23 mouse cellular contexts compared by ENCODE assay signal in the genomic region with DNA sequence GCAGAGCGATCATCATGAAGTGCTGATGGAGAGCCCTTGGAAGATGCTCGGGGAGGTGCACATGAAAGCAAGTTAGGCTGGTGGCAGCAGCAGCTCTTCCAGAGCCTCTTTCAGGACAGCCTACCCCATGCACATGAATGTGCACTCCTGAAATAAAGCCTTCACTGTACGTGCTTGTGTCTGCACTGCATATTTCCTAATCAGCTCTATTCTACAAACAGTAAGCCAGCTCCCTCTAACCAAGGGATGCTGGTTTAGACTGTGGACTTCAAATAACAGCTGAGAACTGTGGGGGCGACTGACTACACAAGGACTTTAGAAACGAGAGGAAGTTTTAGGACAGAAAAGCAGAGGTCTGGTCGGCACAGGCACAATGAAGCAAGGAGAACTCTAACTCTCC.
DNase-seq lines count a peak whose midpoint lies in the region; ATAC-seq lines count a peak whose summit lies in the region.
"Had no signal": no experiment of that assay in that cellular context is flagged by ENCODE, and none has a peak within 500 bp of the region (broad histone marks: within the 10 kb centered on the region; RNA-seq: fewer than 3 reads in every experiment).

No protein-coding gene starts in this region.

- ATAC-seq in liver, embryonic 13.5 days (ENCODE audit: low read depth), result 0 out of 2 replicates have a peak, but pooled peaks have one; percentile 31
- no peak for ATAC-seq in liver, embryonic 11.5 days (replicated peaks; ENCODE audit: low FRiP score)
- peak; percentile 91 for ATAC-seq in liver, embryonic 16.5 days (ENCODE audit: low read depth)
- no peak for ATAC-seq in liver, embryonic 12.5 days
- no peak for ATAC-seq in midbrain, embryonic 11.5 days (ENCODE audit: low FRiP score)
- no peak for ATAC-seq in midbrain, embryonic 16.5 days
- ATAC-seq: forebrain, embryonic 14.5 days had no signal

- H3K9me3 ChIP-seq in liver, embryonic 13.5 days (replicated peaks), result no peaks in the 10 kb centered on the region
- H3K9me3 ChIP-seq in liver, embryonic 11.5 days (ENCODE audit: control insufficient read depth, low read length), result no peaks in the 10 kb centered on the region
- no peaks in the 10 kb centered on the region for H3K9me3 ChIP-seq in liver, embryonic 16.5 days (replicated peaks; ENCODE audit: control insufficient read depth, low read length)
- no peaks in the 10 kb centered on the region for H3K9me3 ChIP-seq in liver, embryonic 12.5 days (replicated peaks)
- H3K9me3 ChIP-seq in midbrain, embryonic 11.5 days (ENCODE audit: control insufficient read depth, low read length), result no peaks in the 10 kb centered on the region
- no peaks in the 10 kb centered on the region for H3K9me3 ChIP-seq in midbrain, embryonic 16.5 days (replicated peaks; ENCODE audit: control insufficient read depth, low read length, poor library complexity, severe bottlenecking)
- H3K9me3 ChIP-seq: embryonic facial prominence, embryonic 13.5 days; embryonic facial prominence, embryonic 15.5 days; forebrain, embryonic 10.5 days; forebrain, embryonic 12.5 days had no signal

- no peak overlapping the region for H3K9ac ChIP-seq in liver, embryonic 13.5 days
- no peak overlapping the region for H3K9ac ChIP-seq in liver, embryonic 11.5 days (ENCODE audit: low read depth, low read length)
- no peak overlapping the region for H3K9ac ChIP-seq in liver, embryonic 16.5 days (ENCODE audit: low read depth, low read length)
- no peak overlapping the region for H3K9ac ChIP-seq in liver, embryonic 12.5 days
- H3K9ac ChIP-seq in midbrain, embryonic 11.5 days (ENCODE audit: low read length), result no peak overlapping the region
- H3K9ac ChIP-seq in midbrain, embryonic 16.5 days (ENCODE audit: low read depth, low read length), result no peak overlapping the region
- H3K9ac ChIP-seq: embryonic facial prominence, embryonic 13.5 days; embryonic facial prominence, embryonic 15.5 days; forebrain, embryonic 12.5 days had no signal

- 41% methylated on average over 6 of the region's 6 CpGs for WGBS in liver, embryonic 13.5 days (ENCODE audit: insufficient replicate concordance)
- 58% methylated on average over 6 of the region's 6 CpGs for WGBS in liver, embryonic 11.5 days
- WGBS in liver, embryonic 16.5 days (ENCODE audit: insufficient replicate concordance), result 39% methylated on average over 6 of the region's 6 CpGs
- 49% methylated on average over 6 of the region's 6 CpGs for WGBS in liver, embryonic 12.5 days (ENCODE audit: insufficient replicate concordance)
- 76% methylated on average over 6 of the region's 6 CpGs for WGBS in midbrain, embryonic 11.5 days
- WGBS in midbrain, embryonic 16.5 days, result 70% methylated on average over 6 of the region's 6 CpGs

- H3K4me1 ChIP-seq in liver, embryonic 13.5 days (replicated peaks), result no peaks in the 10 kb centered on the region
- H3K4me1 ChIP-seq in liver, embryonic 11.5 days (replicated peaks; ENCODE audit: control insufficient read depth, insufficient read depth, low read length), result no peaks in the 10 kb centered on the region
- H3K4me1 ChIP-seq in liver, embryonic 16.5 days (ENCODE audit: control insufficient read depth, low read depth, low read length), result no peaks in the 10 kb centered on the region
- H3K4me1 ChIP-seq in liver, embryonic 12.5 days, result no peaks in the 10 kb centered on the region
- H3K4me1 ChIP-seq in midbrain, embryonic 11.5 days (ENCODE audit: control insufficient read depth, insufficient read depth, low read length), result no peaks in the 10 kb centered on the region
- H3K4me1 ChIP-seq in midbrain, embryonic 16.5 days (ENCODE audit: control insufficient read depth, insufficient read depth, low read length), result no peaks in the 10 kb centered on the region
- H3K4me1 ChIP-seq: embryonic facial prominence, embryonic 15.5 days had no signal

- no peak for DNase-seq in liver, embryonic 13.5 days
- no peak for DNase-seq in liver, embryonic 11.5 days (ENCODE audit: low spot score)
- DNase-seq in midbrain, embryonic 11.5 days (ENCODE audit: low spot score, missing footprints), result peak; percentile 71
- DNase-seq in layer of hippocampus, postnatal 10 days (ENCODE audit: low spot score in 2 of 2), result no peak
- DNase-seq: adrenal gland, adult 2 months; adrenal gland, postnatal 10 days; adrenal gland, postnatal 25 days; cerebellum, adult 11 months; cerebellum, adult 18-20 months; cerebellum, adult 8-10 months; cerebellum, adult 9-11 months; cerebellum, postnatal 14 days; cerebellum, postnatal 36 days; embryo, embryonic 11 days had no signal

- no peak overlapping the region for H3K4me2 ChIP-seq in liver, embryonic 13.5 days
- no peak overlapping the region for H3K4me2 ChIP-seq in liver, embryonic 11.5 days
- no peak overlapping the region for H3K4me2 ChIP-seq in liver, embryonic 16.5 days (ENCODE audit: low read depth, low read length)
- no peak overlapping the region for H3K4me2 ChIP-seq in liver, embryonic 12.5 days
- no peak overlapping the region for H3K4me2 ChIP-seq in midbrain, embryonic 11.5 days
- no peak overlapping the region for H3K4me2 ChIP-seq in midbrain, embryonic 16.5 days (ENCODE audit: low read length)
- H3K4me2 ChIP-seq: embryonic facial prominence, embryonic 15.5 days; forebrain, embryonic 12.5 days had no signal

- no peak overlapping the region for H3K27ac ChIP-seq in liver, embryonic 13.5 days
- no peak overlapping the region for H3K27ac ChIP-seq in liver, embryonic 11.5 days (ENCODE audit: low read depth, low read length)
- no peak overlapping the region; the same call in 1 of the 2 replicates for H3K27ac ChIP-seq in liver, embryonic 16.5 days (ENCODE audit: low read length)
- no peak overlapping the region for H3K27ac ChIP-seq in liver, embryonic 12.5 days
- no peak overlapping the region for H3K27ac ChIP-seq in midbrain, embryonic 11.5 days (ENCODE audit: low read depth, low read length)
- no peak overlapping the region for H3K27ac ChIP-seq in midbrain, embryonic 16.5 days (ENCODE audit: low read length)
- H3K27ac ChIP-seq: embryonic facial prominence, embryonic 13.5 days; embryonic facial prominence, embryonic 15.5 days; forebrain, embryonic 10.5 days; forebrain, embryonic 12.5 days had no signal

- H3K36me3 ChIP-seq in liver, embryonic 13.5 days, result no peaks in the 10 kb centered on the region
- H3K36me3 ChIP-seq in liver, embryonic 11.5 days (ENCODE audit: control insufficient read depth, insufficient read depth, low read length), result no peaks in the 10 kb centered on the region
- H3K36me3 ChIP-seq in liver, embryonic 16.5 days (ENCODE audit: control insufficient read depth, insufficient read depth), result no peaks in the 10 kb centered on the region
- no peaks in the 10 kb centered on the region for H3K36me3 ChIP-seq in liver, embryonic 12.5 days
- H3K36me3 ChIP-seq in midbrain, embryonic 11.5 days (ENCODE audit: control insufficient read depth, insufficient read depth, low read length), result no peaks in the 10 kb centered on the region
- H3K36me3 ChIP-seq in midbrain, embryonic 16.5 days (ENCODE audit: control insufficient read depth, insufficient read depth, low read length), result no peaks in the 10 kb centered on the region
- H3K36me3 ChIP-seq: embryonic facial prominence, embryonic 13.5 days; embryonic facial prominence, embryonic 15.5 days; forebrain, embryonic 10.5 days; forebrain, embryonic 12.5 days had no signal

- H3K4me3 ChIP-seq in liver, embryonic 13.5 days (replicated peaks), result no peak overlapping the region
- H3K4me3 ChIP-seq in liver, embryonic 11.5 days (ENCODE audit: low read depth, low read length), result no peak overlapping the region
- no peak overlapping the region for H3K4me3 ChIP-seq in liver, embryonic 16.5 days (ENCODE audit: low read depth, low read length)
- no peak overlapping the region for H3K4me3 ChIP-seq in liver, embryonic 12.5 days
- no peak overlapping the region for H3K4me3 ChIP-seq in midbrain, embryonic 11.5 days (ENCODE audit: low read depth, low read length)
- H3K4me3 ChIP-seq in midbrain, embryonic 16.5 days (ENCODE audit: low read depth, low read length), result no peak overlapping the region
- H3K4me3 ChIP-seq: embryonic facial prominence, embryonic 13.5 days; embryonic facial prominence, embryonic 15.5 days; erythroblast, embryonic 14.5 days; forebrain, embryonic 10.5 days; forebrain, embryonic 12.5 days had no signal

- H3K27me3 ChIP-seq in liver, embryonic 13.5 days, result peaks cover 22% of the 10 kb centered on the region
- H3K27me3 ChIP-seq in liver, embryonic 11.5 days (replicated peaks; ENCODE audit: control insufficient read depth, insufficient read depth, low read length), result no peaks in the 10 kb centered on the region; the same call in 1 of the 2 replicates
- H3K27me3 ChIP-seq in liver, embryonic 16.5 days (ENCODE audit: control insufficient read depth, insufficient read depth, low read depth, low read length), result no peaks in the 10 kb centered on the region
- peaks cover 48% of the 10 kb centered on the region for H3K27me3 ChIP-seq in liver, embryonic 12.5 days (replicated peaks)
- H3K27me3 ChIP-seq in midbrain, embryonic 11.5 days (ENCODE audit: control insufficient read depth, insufficient read depth, low read length), result no peaks in the 10 kb centered on the region; the same call in 1 of the 2 replicates
- H3K27me3 ChIP-seq in midbrain, embryonic 16.5 days (ENCODE audit: control insufficient read depth, insufficient read depth, low read depth, low read length), result peaks cover 3% of the 10 kb centered on the region; the same call in 1 of the 2 replicates

Comparison
In these comparisons a context has a peak if more than half of its experiments do, and no peak if none do; other contexts are left out.
1. ATAC-seq: peak in liver, embryonic 13.5 days (single experiment) and liver, embryonic 16.5 days (single experiment); none in liver, embryonic 11.5 days (single experiment), liver, embryonic 12.5 days (single experiment), midbrain, embryonic 11.5 days (single experiment) and midbrain, embryonic 16.5 days (single experiment).